Mouse (Mus musculus) gonadal fat pad, adult 2 months (tissue): ENCODE data around the gene Gm13078. TPM values are rescaled to one million over a fixed set of nuclear protein-coding genes. Genes with fewer than 3 reads are reported as not detected.

Experiments used
- DNase-seq: peaks from one replicate; pipeline ENCODE4 v3.0.0-alpha.2; 2012; ENCODE audit warnings: low read depth
- polyA plus RNA-seq: library from polyadenylated mRNA; depleted of rRNA; stranded (reverse); fragments of >200 nt; gene quantifications from 2 replicates; pipeline ENCODE4 v1.2.3, GENCODE M21; 2012; rRNA removed

The Gm13078 gene
- polyA plus RNA-seq = not detected in 2 replicates

- DNase-seq = no peak
Measured at GRCm38 (mm10) chr4:143719155-143719554, at the start of gene Gm13078. TSS of gene Gm13078 (plus strand) at chr4:143719455.

DNA sequence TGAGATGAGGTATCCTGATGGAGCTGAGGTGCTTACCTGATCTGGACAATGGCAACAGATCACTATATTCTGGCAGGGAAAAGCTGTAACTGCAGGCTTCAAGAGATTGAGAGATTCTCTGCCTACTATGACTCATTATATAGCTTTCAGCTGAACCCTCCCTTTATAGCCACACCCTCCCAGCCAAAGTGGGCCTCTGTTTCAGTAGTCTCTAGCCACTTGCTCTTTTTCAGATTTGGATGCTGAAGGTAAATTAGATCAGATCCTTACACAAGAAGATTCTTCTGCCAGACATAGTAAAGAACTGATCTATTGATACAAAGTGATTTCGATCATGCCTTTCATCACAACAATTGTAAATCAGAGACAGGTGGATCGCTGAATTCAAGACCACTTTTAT is 16.6 kb upstream of the Gm13078 start, which contains the start of gene Gm13089:
Gm13089 (minus strand) TSS at position 101 of the 400 bp plus-strand sequence.
- no peak for DNase-seq

Other genes starting within 250 kb of the Gm13078 start
- gene Gm13043, start 208.1 kb upstream of the Gm13078 start, polyA plus RNA-seq = not detected in 2 replicates
- not detected in 2 replicates for gene Gm13040, start 183.5 kb upstream of the Gm13078 start, polyA plus RNA-seq
- gene BC080695, start 167.8 kb upstream of the Gm13078 start, polyA plus RNA-seq = not detected in 2 replicates
- not detected in 2 replicates for gene Gm13057, start 167.7 kb upstream of the Gm13078 start, polyA plus RNA-seq
- gene Gm13083, start 104.5 kb upstream of the Gm13078 start, polyA plus RNA-seq = not detected in 2 replicates
- gene Gm13088, start 62.2 kb upstream of the Gm13078 start, polyA plus RNA-seq = not detected in 2 replicates
- gene Gm13089, start 16.7 kb upstream of the Gm13078 start, polyA plus RNA-seq = not detected in 2 replicates
- not detected in 2 replicates for gene Gm13023, start 69.9 kb downstream of the Gm13078 start, polyA plus RNA-seq
- not detected in 2 replicates for gene Gm13084, start 96.6 kb downstream of the Gm13078 start, polyA plus RNA-seq
- not detected in 2 replicates for gene Gm13103, start 127.0 kb downstream of the Gm13078 start, polyA plus RNA-seq
- gene Pramef6, start 180.9 kb downstream of the Gm13078 start, polyA plus RNA-seq = not detected in 2 replicates
- not detected in 2 replicates for gene Pramef25, start 231.6 kb downstream of the Gm13078 start, polyA plus RNA-seq
- gene Gm13101, start 247.5 kb downstream of the Gm13078 start, polyA plus RNA-seq = not detected in 2 replicates